Mouse (Mus musculus): ENCODE data around the gene Nrxn2.

DNA sequence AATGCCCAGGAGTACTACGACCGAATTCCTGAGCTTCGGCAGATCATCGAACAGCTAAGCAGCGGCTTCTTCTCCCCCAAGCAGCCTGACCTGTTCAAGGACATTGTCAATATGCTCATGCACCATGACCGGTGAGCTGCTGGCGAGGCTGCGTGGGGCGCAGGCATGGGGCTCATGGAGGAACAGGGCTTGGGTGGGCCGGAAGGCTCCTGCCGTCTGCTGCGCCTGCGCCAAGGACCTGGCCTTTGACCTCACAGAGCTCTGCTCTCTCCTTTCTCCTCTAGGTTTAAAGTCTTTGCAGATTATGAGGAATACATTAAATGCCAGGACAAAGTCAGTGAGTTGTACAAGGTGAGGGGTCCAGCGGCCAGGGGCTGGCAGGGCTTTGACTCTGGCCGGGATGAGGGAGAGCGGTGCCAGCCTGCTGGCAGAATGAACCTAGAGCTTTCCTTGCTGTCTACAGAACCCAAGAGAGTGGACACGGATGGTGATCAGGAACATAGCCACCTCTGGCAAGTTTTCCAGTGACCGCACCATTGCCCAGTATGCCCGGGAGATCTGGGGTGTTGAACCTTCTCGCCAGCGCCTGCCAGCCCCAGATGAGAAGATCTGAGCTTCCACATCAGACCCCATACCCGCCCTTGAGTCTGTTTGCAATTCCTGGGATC is 20.8 kb upstream of the Nrxn2 start:
- TF ChIP-seq POLR2A (IDR thresholded peaks at IDR 0.05; ENCODE audit: low read depth, low read length), result no peak
- no peak for TF ChIP-seq CTCF (IDR thresholded peaks at IDR 0.05; ENCODE audit: extremely low read depth, insufficient read depth, insufficient read length, insufficient replicate concordance)
